Mouse (Mus musculus): ENCODE measurements at regions not wholly inside any gene's neighbourhood (a gene's known extent, or its start where the extent isn't known, plus 50 kb on each side); places are given as distances from the start of the nearest gene placed in this dataset.

DNA sequence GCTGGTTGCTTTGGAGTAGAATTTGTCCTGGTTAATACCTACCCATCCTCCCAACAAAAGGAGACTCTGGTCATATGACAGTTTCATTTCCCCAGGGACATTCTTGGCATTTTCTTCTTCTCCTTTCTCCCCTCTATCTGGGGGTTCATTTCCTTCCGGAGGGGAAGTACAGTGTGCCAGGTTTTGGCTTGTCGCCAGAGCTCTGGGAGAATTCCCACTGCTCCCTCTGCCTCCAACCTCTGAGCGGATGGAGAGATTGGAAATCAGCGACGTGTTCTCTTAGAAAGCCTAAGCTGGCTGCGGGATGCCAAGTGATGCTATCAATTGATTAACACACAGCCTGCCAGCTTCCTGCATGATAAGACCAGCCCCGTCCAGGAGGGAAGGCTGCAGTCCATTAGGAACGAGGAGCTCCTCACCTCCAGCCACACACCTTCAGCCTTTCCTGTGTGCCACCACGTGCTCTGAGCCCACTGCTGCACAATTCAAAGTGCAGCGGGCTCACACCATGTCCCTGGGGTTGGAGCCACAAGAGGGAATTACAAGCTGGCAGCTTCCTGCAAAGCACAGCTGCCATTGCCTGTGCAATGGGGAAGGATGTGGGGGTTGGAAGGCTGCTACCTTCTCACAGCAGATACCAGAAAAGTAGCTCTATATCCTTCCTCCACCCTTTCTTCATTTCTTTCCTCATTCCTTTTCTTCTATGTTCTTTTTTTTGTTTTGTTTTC, 110.2 kb downstream of the Maf start:
- H3K36me3 ChIP-seq (ENCODE audit: control insufficient read depth in 1 of 2, insufficient read depth in 2 of 2, low read length in 2 of 2): no peaks in the 10 kb centered on the region
- DNase-seq (ENCODE audit: low read depth, low spot score): no peak
- H3K4me1 ChIP-seq (ENCODE audit: control insufficient read depth in 1 of 2, insufficient read depth in 2 of 2, low read length in 2 of 2): no peaks in the 10 kb centered on the region
- H3K27me3 ChIP-seq (ENCODE audit: control insufficient read depth in 1 of 2, insufficient read depth in 2 of 2, low read length in 2 of 2): no peaks in the 10 kb centered on the region
- H3K27ac ChIP-seq (ENCODE audit: control insufficient read depth, low read depth, low read length): no peak overlapping the region
- no peaks in the 10 kb centered on the region for H3K79me2 ChIP-seq (ENCODE audit: control insufficient read depth, insufficient read depth, low read length, poor library complexity)
- H3K9me3 ChIP-seq (replicated peaks; ENCODE audit: insufficient read depth, low read length): no peaks in the 10 kb centered on the region
- no peak overlapping the region for H3K4me3 ChIP-seq (ENCODE audit: control insufficient read depth in 1 of 2, insufficient read depth in 1 of 2, low read depth in 2 of 2, low read length in 2 of 2)
- no peak overlapping the region for H3K9ac ChIP-seq (ENCODE audit: control insufficient read depth, low read depth, low read length, poor library complexity, severe bottlenecking)
- no peak for TF ChIP-seq MXI1 (IDR thresholded peaks at IDR 0.05; ENCODE audit: low read depth, low read length)
- no peak for TF ChIP-seq ELF1 (IDR thresholded peaks at IDR 0.05; ENCODE audit: low read depth, low read length)
- TF ChIP-seq UBTF (IDR thresholded peaks at IDR 0.05; ENCODE audit: borderline replicate concordance, insufficient read depth, low read depth, low read length): no peak
- TF ChIP-seq CHD2 (IDR thresholded peaks at IDR 0.05; ENCODE audit: low read length): no peak

DNA sequence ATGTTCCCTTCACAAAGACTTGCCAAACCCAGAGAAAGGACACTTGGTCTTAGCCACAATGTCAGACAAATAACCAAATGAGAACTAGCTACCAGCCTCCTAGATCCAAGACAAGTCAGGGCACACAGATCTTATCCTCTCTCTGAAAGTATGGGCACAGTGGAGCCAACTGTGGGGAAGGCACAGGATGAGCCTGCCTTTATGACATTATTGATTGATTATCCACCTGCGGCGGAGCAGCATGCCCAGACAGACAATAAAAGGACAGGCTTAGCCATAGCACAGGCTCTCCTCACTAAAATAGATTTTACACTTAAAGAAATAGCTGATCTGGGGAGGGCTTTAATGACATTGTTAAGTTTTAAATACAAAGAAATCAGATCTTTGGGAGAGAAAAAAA, 117.9 kb downstream of the Maf start:
- Histone ChIP-seq H3K4me3 (ENCODE audit: control insufficient read depth in 1 of 2, insufficient read depth in 1 of 2, low read depth in 2 of 2, low read length in 2 of 2) (no peak overlapping the region), H3K27ac (ENCODE audit: control insufficient read depth, low read depth, low read length) (no peak overlapping the region), H3K9me3 (replicated peaks; ENCODE audit: insufficient read depth, low read length) (no peaks in the 10 kb centered on the region), H3K9ac (ENCODE audit: control insufficient read depth, low read depth, low read length, poor library complexity, severe bottlenecking) (no peak overlapping the region), H3K36me3 (ENCODE audit: control insufficient read depth in 1 of 2, insufficient read depth in 2 of 2, low read length in 2 of 2) (no peaks in the 10 kb centered on the region), H3K4me1 (ENCODE audit: control insufficient read depth in 1 of 2, insufficient read depth in 2 of 2, low read length in 2 of 2) (no peaks in the 10 kb centered on the region), H3K79me2 (ENCODE audit: control insufficient read depth, insufficient read depth, low read length, poor library complexity) (no peaks in the 10 kb centered on the region), H3K27me3 (ENCODE audit: control insufficient read depth in 1 of 2, insufficient read depth in 2 of 2, low read length in 2 of 2) (no peaks in the 10 kb centered on the region)
- DNase-seq (ENCODE audit: low read depth, low spot score): no peak
- TF ChIP-seq ETS1 (IDR thresholded peaks at IDR 0.05; ENCODE audit: low read depth, low read length): no peak
- no peak for TF ChIP-seq GATA1 (IDR thresholded peaks at IDR 0.05; ENCODE audit: low read depth, low read length)
- TF ChIP-seq EP300 (IDR thresholded peaks at IDR 0.05; ENCODE audit: low read depth in 1 of 2, low read length in 2 of 2): no peak
- TF ChIP-seq ZMIZ1 (IDR thresholded peaks at IDR 0.05; ENCODE audit: low read depth, low read length): no peak
- no peak for TF ChIP-seq TAL1 (IDR thresholded peaks at IDR 0.05; ENCODE audit: low read length)
- TF ChIP-seq POLR2A (IDR thresholded peaks at IDR 0.05; ENCODE audit: control insufficient read depth in 1 of 2, insufficient read depth in 1 of 2, low read depth in 1 of 2, low read length in 2 of 2, poor library complexity in 1 of 2): no peak
- TF ChIP-seq MYB (IDR thresholded peaks at IDR 0.05; ENCODE audit: low read depth, low read length): no peak
- TF ChIP-seq SMC3 (IDR thresholded peaks at IDR 0.05; ENCODE audit: low read depth, low read length): no peak
- TF ChIP-seq RCOR1 (IDR thresholded peaks at IDR 0.05; ENCODE audit: low read depth, low read length): no peak
- no peak for TF ChIP-seq USF2 (IDR thresholded peaks at IDR 0.05; ENCODE audit: borderline replicate concordance in 1 of 2, insufficient read depth in 1 of 2, low read depth in 1 of 2, low read length in 2 of 2)
- no peak for TF ChIP-seq E2F4 (IDR thresholded peaks at IDR 0.05; ENCODE audit: borderline replicate concordance, low read depth, low read length)
- no peak for TF ChIP-seq CHD1 (IDR thresholded peaks at IDR 0.05; ENCODE audit: low read depth, low read length)
- no peak for TF ChIP-seq MAZ (IDR thresholded peaks at IDR 0.05; ENCODE audit: low read depth, low read length)
- no peak for TF ChIP-seq NRF1 (IDR thresholded peaks at IDR 0.05; ENCODE audit: insufficient read depth, low read depth, low read length, poor library complexity, severe bottlenecking)
- TF ChIP-seq HCFC1 (IDR thresholded peaks at IDR 0.05; ENCODE audit: low read depth, low read length): no peak
- TF ChIP-seq POLR2AphosphoS5 (IDR thresholded peaks at IDR 0.05; ENCODE audit: borderline replicate concordance, low read depth, low read length): no peak
- TF ChIP-seq ZKSCAN1 (IDR thresholded peaks at IDR 0.05; ENCODE audit: low read depth, low read length): no peak

Measured in MEL (cell line).